ENCODE assay signal across 10 mouse cellular contexts in genomic region chr6:112050548-112051184, GRCm38 (mm10).
DNase-seq lines count a peak whose midpoint lies in the region; ATAC-seq and TF ChIP-seq lines count a peak whose summit lies in the region.
"Had no signal": no experiment of that assay in that cellular context is flagged by ENCODE, and none has a peak within 500 bp of the region (broad histone marks: within the 10 kb centered on the region; RNA-seq: fewer than 3 reads in every experiment).

No protein-coding gene starts in this region.

- H3K27ac ChIP-seq in lung, embryonic 15.5 days, result no peak overlapping the region; the same call in 1 of the 2 replicates
- H3K27ac ChIP-seq in forebrain, postnatal 0 days (ENCODE audit: low read depth, low read length), result no peak overlapping the region
- H3K27ac ChIP-seq in limb, embryonic 15.5 days, result 0 out of 2 replicates have a peak overlapping the region, but pooled peaks have one; percentile 47
- H3K27ac ChIP-seq in heart, embryonic 11.5 days (ENCODE audit: low read depth, low read length), result no peak overlapping the region

- WGBS in lung, embryonic 15.5 days, result 73% methylated on average over 6 of the region's 6 CpGs
- WGBS in forebrain, postnatal 0 days, result 65% methylated on average over 6 of the region's 6 CpGs
- WGBS in limb, embryonic 15.5 days, result 63% methylated on average over 6 of the region's 6 CpGs
- WGBS in heart, embryonic 11.5 days (ENCODE audit: insufficient replicate concordance), result 73% methylated on average over 6 of the region's 6 CpGs

- H3K9ac ChIP-seq in lung, embryonic 15.5 days, result no peak overlapping the region
- H3K9ac ChIP-seq in forebrain, postnatal 0 days, result no peak overlapping the region
- H3K9ac ChIP-seq in limb, embryonic 15.5 days, result no peak overlapping the region
- no peak overlapping the region for H3K9ac ChIP-seq in heart, embryonic 11.5 days (ENCODE audit: low read depth, low read length)
- H3K9ac ChIP-seq: liver, postnatal 0 days had no signal

- H3K27me3 ChIP-seq in lung, embryonic 15.5 days, result no peaks in the 10 kb centered on the region
- no peaks in the 10 kb centered on the region for H3K27me3 ChIP-seq in forebrain, postnatal 0 days (ENCODE audit: insufficient read depth, low read length)
- H3K27me3 ChIP-seq in limb, embryonic 15.5 days, result no peaks in the 10 kb centered on the region
- H3K27me3 ChIP-seq in heart, embryonic 11.5 days (ENCODE audit: control insufficient read depth, insufficient read depth, low read length), result no peaks in the 10 kb centered on the region

- peaks cover 4% of the 10 kb centered on the region; the same call in 1 of the 2 replicates for H3K4me1 ChIP-seq in lung, embryonic 15.5 days
- H3K4me1 ChIP-seq in forebrain, postnatal 0 days (ENCODE audit: insufficient read depth), result 0 out of 2 replicates have a peak, but pooled peaks cover 6% of the 10 kb centered on the region
- peaks cover 13% of the 10 kb centered on the region for H3K4me1 ChIP-seq in limb, embryonic 15.5 days
- H3K4me1 ChIP-seq in heart, embryonic 11.5 days (ENCODE audit: control insufficient read depth, insufficient read depth, low read length), result no peaks in the 10 kb centered on the region

- no peak for TF ChIP-seq CTCF in forebrain, postnatal 0 days (IDR thresholded peaks at IDR 0.05; ENCODE audit: low read depth)

- no peaks in the 10 kb centered on the region for H3K9me3 ChIP-seq in lung, embryonic 15.5 days
- no peaks in the 10 kb centered on the region for H3K9me3 ChIP-seq in forebrain, postnatal 0 days (ENCODE audit: low read length)
- H3K9me3 ChIP-seq in limb, embryonic 15.5 days, result no peaks in the 10 kb centered on the region
- no peaks in the 10 kb centered on the region for H3K9me3 ChIP-seq in heart, embryonic 11.5 days (replicated peaks; ENCODE audit: control insufficient read depth, low read length)

- ATAC-seq in lung, embryonic 15.5 days (ENCODE audit: borderline replicate concordance, extremely low read depth, low FRiP score, low TSS enrichment), result peak; percentile 79; the same call in 1 of the 2 replicates
- ATAC-seq in forebrain, postnatal 0 days, result peak; percentile 95
- 0 out of 2 replicates have a peak, but pooled peaks have one; percentile 67 for ATAC-seq in limb, embryonic 15.5 days (ENCODE audit: insufficient number of reproducible peaks, low FRiP score, low TSS enrichment, low read depth)
- no peak for ATAC-seq in monocyte, adult 5-6 weeks (replicated peaks; ENCODE audit: insufficient number of reproducible peaks, low FRiP score, low TSS enrichment, poor library complexity, severe bottlenecking)
- no peak for ATAC-seq in heart, embryonic 11.5 days (replicated peaks; ENCODE audit: insufficient number of reproducible peaks, low FRiP score, low TSS enrichment)
- ATAC-seq: liver, postnatal 0 days had no signal

- H3K4me3 ChIP-seq in lung, embryonic 15.5 days, result no peak overlapping the region
- H3K4me3 ChIP-seq in forebrain, postnatal 0 days (ENCODE audit: low read depth, low read length), result no peak overlapping the region
- no peak overlapping the region for H3K4me3 ChIP-seq in limb, embryonic 15.5 days
- no peak overlapping the region for H3K4me3 ChIP-seq in heart, embryonic 11.5 days (ENCODE audit: low read depth, low read length)

- no peak overlapping the region for H3K4me2 ChIP-seq in lung, embryonic 15.5 days
- H3K4me2 ChIP-seq in forebrain, postnatal 0 days (ENCODE audit: low read depth), result no peak overlapping the region
- no peak overlapping the region for H3K4me2 ChIP-seq in limb, embryonic 15.5 days
- no peak overlapping the region for H3K4me2 ChIP-seq in heart, embryonic 11.5 days

- no peaks in the 10 kb centered on the region for H3K36me3 ChIP-seq in lung, embryonic 15.5 days
- no peaks in the 10 kb centered on the region for H3K36me3 ChIP-seq in forebrain, postnatal 0 days (ENCODE audit: insufficient read depth)
- H3K36me3 ChIP-seq in limb, embryonic 15.5 days, result no peaks in the 10 kb centered on the region
- no peaks in the 10 kb centered on the region for H3K36me3 ChIP-seq in heart, embryonic 11.5 days (ENCODE audit: control insufficient read depth, insufficient read depth, low read length)

- DNase-seq in lung, postnatal 36 days, result no peak
- DNase-seq in cerebellum, postnatal 10 days, result peak; percentile 84 to 92
- peak; percentile 56 for DNase-seq in forebrain, postnatal 0 days
- no peak for DNase-seq in urinary bladder, postnatal 36 days (ENCODE audit: low spot score in 2 of 2)
- DNase-seq: kidney, adult 11 months; liver, postnatal 0 days had no signal

Comparison
In these comparisons a context has a peak if more than half of its experiments do, and no peak if none do; other contexts are left out.
1. ATAC-seq: peak in lung, embryonic 15.5 days (single experiment), forebrain, postnatal 0 days (single experiment) and limb, embryonic 15.5 days (single experiment); none in monocyte, adult 5-6 weeks (single experiment) and heart, embryonic 11.5 days (single experiment).
2. DNase-seq: peak in cerebellum, postnatal 10 days (2 of 2) and forebrain, postnatal 0 days (single experiment); none in lung, postnatal 36 days (single experiment) and urinary bladder, postnatal 36 days (0 of 2).